Mouse (Mus musculus) neural tube, embryonic 10.5 days (tissue): ENCODE measurements at regions not wholly inside any gene's neighbourhood (a gene's known extent, or its start where the extent isn't known, plus 50 kb on each side); places are given as distances from the start of the nearest gene placed in this dataset.

Experiments used
- DNase-seq: peaks from one replicate; pipeline ENCODE4 v3.0.0-alpha.2; 2017; ENCODE audit warnings: low spot score; ENCODE audit errors: extremely low spot score

DNA sequence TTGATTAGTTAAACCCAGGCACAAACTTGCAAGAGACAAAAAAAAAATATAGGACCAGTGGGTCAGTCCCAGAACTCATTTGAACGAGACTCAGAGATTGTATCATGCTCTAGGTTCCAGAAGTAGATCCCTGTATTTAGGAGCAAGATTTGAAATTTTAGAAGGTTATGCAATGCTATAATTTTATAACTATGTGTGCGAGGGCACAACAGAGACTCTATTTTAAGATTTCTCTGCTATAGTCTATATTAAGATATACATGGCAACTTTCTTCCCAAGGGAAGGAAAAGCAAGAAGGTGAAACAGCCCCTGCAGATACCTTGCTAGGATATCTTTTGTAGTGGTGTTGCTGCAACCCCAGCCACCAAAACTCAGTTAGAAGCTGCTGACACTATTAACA, 55.7 kb downstream of the Otor start:
- DNase-seq: no peak

DNA sequence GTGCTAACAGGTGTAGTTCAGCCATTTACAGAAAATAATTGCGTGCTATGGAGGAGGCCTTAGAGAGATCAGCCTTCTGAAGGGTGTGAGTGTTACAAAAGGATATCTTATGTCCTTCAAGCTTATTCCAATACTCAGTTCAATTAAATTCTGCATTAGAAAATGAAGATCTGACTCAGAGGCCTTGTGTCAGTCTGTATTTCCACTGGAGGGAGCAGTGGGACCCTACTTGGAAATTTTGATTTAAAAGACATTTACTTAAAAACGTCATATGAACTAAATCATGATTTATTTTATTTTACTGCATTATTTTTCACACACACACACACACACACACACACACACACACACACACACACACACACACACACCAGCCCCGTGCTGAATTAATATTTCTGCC, 70.9 kb downstream of the Otor start:
- no peak for DNase-seq

DNA sequence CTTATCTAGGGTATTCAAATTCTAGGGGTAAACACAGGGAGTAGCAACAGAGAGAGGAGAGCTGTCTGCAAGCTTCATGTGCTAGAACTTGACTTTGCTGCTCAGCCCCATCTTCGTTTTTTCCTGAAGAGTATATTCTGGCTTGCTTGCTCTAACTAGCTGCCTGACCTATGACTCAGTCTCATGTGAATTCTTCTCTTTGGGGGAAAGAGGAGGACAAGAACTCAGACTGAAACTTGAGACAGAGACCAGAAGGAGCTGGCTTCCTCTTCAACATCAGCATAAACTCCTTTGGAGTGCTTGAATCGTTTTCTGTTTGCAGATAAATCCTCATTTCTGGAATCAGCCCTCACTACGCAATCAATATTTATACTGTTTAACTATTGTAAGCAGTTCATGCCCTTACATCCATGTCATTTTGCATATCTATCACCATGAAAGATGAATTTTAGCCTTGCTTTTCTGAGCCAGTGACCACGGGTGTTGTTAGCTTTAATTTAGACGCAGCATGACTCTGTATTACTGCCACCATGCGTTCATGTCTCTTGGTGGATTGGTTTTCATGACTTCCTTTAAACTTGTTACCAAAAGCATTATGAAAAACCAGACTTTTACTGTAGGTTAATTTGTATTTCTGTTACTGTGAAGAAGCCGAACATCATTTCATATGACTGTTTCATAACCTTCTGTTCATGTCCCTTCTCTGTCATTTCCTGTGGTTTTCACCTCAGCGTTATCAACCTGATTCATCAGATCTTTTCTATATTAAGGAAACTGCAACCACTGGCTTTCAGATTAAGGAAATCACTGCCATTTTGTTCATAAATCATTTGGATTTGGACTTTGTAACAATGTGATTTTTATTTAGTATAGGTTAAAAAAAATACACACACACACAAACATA, 86.1 kb downstream of the Otor start:
- no peak for DNase-seq

DNA sequence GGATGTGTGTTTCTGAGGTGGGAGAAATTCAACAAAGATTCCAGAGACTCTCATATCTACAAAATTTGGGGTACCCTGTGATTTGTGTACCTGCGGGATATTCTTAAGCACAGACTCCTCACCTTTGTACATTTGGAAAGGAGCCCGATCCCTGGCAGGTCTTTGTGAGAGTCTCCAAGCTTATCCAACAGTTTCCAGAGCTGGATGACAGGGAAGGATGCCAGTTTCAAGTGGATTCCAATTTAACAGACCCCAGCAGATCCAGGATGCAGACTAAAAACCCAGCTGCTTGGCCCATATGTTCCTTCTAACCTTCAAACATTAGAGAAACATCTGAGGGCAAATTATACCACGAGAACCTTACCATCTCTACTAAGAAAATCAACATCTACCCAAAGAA, 88.5 kb downstream of the Otor start:
- DNase-seq: no peak

DNA sequence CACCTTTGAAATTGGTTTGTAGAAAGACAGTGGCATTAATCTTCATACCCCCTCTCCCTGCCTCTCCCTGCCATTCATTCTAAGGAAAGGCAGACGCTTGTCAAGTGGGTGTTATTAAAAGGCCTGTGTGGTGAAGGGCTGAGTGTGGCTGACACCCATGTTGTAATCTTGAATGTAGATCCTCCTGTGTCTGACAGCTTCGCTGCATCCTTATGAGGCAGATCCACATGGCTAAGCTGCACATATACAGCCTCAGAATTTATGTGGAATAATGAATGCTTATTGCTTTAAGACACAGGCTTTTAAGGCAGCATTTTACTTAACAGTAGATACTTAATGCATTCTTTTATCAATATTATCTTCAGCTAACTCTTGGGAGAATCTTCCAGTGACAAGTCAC, 92.4 kb downstream of the Otor start:
- no peak for DNase-seq

DNA sequence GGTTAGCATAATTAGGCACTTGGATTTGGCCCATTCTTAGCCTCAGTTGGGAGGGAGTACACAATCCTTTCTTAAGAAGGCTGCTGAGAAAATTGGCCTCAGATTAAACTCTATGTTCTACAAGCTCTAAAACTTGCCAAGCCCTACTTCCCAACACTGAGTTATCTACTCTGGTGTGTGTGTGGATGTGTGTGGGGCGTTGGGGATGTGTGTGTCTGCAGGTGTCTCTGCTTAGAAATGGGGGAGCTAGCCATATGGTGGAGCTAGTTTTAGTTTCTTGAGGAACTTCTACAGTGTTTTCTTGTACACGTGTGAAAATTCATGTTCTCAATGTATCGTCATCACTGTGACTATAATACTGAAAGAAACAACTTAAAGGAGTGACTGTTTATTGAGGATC, 106.3 kb downstream of the Otor start:
- DNase-seq: no peak

DNA sequence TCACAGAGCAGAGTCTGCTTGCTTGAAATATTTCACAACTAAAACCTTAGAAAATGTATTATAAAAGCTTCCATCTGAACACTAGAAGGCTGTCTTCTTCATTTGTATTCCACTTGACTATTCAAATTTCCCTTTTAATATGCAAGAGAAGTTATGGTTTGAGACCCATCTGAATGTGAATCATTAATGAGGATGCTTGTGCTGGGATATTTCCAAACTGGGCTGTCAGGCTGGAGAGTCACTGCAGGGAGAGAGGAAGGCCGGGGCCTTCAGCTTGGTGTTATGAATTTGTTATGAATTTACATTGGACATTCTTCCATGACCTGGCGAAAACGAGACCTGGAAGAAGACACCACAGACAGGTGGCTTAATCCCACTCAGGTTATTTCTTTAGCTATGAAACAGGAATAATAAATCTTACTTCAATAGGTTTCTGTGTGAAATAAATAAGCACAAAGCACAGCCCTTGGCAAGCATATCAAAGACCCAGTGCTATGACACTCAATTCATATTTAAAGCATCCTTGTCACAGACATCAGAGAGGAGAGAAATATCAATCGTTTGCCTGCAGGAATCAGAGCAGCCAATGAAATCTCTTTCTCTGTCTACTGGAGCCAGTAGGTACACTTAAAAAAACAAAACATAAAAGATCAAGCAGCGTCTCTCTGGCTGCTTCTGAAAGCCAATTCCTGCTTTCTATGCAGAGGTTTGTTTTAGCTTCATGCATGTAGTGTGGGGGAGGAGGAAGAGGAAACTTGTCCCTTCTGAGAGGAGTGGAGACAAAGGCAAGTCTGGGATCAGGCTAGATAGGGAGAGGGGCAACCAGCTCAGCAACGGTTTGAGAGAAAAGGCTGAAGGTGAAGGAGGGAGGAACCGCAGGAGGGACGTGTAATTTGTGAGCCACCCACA, 114.2 kb downstream of the Otor start:
- DNase-seq: no peak

DNA sequence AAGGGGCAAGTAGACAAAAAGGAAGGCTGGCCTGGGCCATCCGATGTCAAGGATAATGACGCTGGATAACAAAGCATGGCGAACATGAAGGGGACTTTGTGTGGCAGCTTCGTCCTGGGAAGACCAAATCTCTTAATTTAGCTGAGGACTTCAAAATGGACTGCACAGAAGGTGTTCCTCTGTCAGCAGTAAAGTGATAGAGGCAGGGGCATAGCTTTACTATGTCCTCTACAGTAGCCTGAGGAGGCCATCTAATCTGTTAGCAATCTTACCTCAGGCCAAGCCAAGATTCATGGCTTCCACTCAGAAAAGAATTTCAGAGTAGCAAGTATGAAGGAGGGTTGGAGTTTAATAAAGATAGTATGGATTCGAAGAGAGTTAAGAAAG, 114.9 kb downstream of the Otor start:
- DNase-seq: no peak

DNA sequence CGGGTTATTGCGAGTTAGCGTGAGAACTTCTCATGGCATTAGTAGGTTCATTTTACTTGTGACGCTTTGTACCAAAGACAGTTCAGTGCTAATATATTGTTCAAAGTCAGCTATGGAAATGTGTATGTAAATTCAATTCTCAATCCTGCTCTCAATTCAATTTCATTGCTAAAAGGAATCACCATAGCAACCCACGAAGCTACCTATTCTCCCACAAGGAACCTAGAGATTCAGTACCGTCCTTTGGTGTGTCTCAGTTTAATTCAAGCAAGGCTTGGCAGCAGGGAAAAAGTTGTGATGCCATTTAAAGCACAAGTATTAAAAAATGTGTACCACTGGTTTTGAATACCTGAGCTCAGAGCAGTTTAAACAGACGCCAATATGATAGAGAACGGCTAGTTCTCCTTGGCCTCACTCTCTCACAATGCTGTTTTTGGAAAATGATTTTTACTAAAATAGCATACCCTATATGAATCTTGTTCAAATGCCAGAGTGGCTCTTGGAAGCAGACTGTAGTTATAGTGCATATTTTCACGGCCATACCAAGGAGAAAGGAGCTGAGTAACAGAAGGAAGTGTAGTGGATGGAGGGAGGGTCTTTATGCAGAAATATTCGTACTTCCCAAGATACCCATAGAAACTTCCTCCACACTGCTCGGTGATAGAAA, 121.4 kb downstream of the Otor start:
- DNase-seq: no peak

DNA sequence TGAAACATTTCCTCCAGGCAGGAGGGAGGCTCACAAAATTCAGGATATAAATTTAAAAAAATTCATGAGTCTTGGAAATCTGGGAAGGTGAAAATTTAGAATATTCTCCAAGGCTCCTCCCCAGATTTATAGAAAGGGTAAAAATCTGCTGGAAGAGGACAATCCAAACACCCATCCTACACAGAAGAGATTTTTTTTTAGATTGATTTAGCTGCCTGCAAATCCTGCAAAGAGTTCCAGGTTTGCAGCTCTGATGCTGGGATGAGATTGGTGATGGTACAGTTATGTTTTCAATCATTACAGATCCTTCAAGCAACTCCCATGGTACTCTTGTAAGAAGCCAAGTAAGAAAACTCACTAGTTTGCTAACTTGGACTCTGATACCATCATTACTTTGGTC, 127.8 kb downstream of the Otor start:
- no peak for DNase-seq

DNA sequence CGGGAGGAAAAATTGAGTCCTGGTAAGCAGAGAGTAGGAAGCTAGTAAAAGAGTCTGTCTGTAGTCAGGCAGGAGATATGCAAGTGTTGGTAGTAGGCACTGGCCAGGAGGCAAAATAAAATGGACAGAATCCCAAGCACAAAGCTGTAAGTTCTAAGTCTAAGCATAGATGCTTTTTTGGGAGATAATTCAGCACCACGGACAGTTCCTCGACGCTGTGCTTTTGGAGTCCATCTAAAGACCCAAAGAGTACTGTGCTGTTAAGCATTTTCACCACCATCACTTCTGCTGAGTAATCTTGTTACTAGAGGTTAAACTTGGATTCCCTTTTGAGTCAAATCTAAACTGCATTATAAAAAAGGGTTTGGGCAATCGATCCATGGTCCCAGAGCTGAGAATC, 128.9 kb downstream of the Otor start:
- DNase-seq: peak; percentile 41

DNA sequence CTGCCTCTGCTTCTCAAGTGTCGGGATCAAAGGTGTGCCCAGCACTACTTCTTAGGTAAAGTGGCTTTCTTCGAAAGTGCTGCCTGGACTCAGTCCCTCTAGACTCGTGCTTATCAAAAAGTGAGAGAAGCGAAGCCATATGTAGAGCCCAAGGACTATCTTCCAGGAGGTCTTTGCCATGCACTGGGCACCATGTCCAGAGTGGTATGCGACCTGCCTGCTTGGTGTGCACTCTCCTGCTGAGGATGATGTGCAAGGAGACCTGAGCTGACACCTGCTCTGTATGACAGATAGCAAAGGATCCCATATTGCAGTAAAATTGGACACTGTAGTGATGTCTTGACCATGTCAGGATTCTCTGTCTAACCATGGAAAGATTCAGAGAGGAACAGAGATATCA, 139.0 kb downstream of the Otor start:
- DNase-seq: no peak

DNA sequence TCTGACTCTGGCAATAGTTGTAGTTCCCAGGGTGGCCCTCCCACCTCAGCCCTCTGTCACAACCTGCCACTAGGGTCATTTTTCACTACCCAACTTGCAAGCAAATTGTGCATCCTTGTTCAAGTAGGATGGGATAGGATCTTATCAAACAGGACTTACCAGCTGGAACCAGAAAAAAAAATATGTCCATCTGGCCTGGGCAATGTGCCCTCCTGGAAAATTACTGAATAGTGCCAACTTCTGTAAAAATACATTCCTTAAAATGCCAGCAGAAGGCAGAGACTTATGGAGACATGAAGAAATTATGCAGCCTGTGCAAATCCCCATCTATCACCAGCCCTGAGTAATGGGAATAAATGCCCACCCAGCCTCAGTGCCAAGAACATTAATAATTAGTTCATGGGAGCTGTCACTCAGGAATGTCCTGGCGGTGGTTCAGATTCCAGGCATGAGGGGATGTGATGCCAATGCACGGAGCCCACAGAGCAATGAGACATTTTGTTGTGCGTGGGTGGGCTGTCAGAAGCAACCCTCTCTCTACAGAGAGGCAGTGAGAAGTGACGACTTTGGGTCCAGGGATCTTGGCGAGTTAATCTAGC, 139.6 kb downstream of the Otor start:
- DNase-seq: no peak

DNA sequence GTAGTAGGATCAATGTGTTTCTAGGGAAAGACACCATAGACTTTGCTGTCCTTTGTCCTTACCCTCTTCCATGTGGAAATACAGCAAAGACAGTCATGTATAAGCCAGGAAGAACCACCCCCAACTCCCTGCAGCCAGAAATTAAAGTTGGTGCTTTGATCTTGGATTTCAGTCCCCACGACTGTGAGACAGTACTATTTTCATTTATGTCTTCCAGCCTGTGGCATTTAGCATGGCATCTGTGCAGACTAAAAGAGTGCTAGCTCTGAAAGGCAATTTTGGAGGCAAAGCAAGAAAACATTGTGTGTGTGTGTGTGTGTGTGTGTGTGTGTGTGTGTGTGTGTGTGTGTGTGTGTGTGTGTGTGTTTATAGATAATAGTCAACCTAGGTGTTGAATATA, 144.1 kb downstream of the Otor start:
- DNase-seq: no peak

DNA sequence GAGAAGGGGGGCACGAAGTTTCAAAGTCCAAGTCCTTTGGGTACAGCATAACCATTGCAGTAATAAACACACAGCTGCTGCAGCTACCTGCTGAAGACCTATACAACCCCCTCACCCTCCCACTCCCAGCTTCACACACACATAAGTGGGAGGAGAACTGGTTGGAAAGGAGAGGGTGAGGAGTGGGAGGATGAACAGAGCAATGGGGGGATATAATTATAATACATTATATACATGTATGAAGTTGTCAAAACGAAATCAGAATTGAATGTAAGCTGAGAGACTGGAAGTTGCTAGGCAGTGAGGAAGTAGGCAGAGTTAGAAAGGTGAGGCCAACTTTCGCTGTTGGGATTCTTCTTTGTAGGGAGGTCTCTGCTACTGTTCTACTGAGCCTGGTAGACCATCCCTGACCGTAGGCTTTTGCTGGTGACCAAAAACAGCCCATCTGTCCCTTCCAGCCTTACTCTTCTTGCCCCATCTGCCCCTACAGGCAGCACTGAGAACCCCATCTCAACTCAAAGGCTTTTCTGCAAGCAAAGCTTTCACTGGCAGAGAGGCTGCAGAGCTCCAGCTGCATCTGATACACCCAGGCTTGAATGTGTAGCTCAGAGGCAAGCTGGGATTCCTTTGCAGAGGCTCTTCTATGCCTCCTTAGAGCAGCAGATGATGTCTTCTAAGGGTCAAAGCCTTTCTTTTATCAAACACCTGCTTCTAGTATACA, 146.3 kb downstream of the Otor start:
- no peak for DNase-seq

DNA sequence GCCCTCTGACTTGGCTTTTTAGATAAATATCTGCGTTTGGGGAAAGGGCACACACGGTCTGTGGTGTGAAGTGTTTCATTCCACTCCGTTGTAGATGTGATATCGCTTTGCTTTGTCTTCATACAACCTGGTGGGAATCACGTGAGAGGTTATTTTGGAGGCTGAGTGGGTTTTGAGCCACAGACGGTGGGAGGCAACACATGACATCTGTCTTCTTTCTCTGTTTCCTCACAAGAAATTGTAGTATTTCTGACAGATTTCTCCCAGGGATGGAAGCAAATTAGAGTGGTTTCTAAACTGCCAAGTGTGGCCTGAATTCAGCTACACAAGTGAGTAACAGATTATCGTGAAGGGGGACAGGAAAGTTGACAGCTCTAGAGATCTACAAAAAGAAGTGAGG, 155.5 kb downstream of the Otor start:
- DNase-seq: no peak

DNA sequence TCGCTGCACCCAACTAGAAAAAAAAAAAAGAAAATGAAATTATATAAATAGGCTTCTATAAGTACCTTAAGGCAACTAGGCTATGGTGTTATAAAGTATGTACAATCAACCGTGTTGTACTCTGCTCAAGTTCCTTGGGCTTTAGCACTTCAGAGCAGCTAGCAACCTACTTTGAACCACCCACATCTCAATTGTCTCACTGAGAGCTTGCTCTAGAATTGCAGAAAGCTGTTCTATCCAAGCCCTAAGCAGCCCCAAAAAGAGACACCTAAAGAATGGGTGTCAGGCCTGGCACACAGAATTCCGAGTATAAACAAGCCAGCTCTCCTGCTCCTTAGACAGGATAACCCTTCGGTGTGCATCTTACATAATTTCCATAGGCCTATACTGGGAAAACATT, 162.0 kb downstream of the Otor start:
- no peak for DNase-seq

DNA sequence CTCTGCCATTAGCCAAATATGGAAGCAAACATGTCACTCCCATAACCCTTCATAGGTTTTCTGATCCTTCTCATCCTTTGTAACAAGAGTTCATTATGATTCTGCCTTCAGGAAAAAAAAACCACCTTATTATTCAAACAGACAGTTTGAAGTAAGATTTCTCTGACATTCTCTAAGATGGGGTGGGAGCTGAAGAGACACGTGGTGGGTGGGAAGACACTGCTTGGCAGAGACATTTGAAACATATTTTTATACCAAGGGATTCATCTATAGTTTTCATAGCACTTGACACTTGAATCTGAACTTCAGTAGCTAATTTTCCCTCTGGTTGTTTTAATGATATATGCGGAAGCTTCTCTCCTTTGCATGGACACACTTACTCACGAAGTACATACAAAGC, 165.5 kb downstream of the Otor start:
- no peak for DNase-seq

DNA sequence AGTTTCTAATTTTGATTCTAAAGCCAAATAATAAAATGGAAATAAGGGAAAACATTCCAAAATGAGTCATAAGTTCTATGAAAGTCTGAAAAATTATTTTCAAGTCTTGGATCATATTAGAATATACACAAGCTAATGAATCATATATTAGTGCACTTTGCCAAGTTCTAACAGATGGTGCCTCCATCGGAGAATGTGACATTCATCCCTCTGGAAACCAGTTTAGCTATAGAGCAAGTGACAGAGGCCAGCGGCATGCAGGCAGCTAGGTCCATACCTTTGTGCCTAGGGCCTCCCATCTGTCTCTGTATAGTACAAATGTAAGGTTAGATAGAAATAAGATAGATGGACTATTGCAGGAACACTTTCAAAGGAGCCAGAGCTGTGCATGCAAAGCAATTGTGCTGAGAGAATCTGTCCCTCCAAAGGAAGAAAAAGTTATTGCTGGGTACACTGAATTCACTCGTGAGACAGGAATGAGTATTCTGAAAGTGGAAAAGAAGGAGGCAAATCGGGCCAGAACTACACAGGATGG, 167.9 kb downstream of the Otor start:
- DNase-seq: no peak

DNA sequence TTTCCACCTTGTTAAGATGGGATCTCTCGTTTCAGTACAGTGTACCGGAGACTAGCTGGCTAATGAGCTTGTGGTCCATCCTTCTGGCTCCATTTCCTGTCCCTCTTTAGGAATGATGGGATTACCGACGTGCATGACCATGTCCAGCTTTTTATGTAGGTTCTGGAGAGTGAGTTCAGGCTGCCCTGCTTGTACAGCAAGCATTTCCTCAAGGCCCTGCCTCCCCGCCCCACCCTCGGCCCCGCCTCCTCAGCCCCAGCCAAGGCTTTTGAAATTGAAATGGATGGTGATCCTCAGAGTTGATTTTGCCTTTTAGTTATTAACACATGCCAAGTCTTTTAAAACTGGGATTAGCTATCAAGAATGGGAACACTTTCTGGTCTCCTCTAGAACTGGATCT, 190.8 kb downstream of the Otor start:
- no peak for DNase-seq

DNA sequence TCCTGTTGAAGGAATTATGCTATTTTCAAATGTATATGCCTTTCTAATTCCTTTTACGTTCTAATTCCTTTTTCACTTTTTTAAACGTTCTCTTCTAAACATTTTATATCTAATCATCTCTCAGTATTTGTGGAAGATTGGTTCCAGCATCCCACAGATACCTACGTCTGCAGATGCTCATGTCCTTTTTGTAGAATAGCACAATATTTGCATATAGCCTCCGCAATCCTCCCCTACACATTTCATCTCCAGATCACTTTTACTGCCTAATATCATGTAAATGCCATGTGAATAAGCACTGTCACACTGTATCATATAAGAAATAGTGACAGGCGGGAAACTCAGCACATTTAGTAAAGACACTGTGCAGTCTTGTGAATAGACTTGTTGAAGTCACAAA, 192.6 kb downstream of the Otor start:
- DNase-seq: no peak
